Mouse (Mus musculus) CH12.LX (cell line): ENCODE measurements around the gene Map2k5.

Experiments used
- BHLHE40 ChIP-seq: IDR thresholded peaks from 2 replicates; pipeline ENCODE4 v1.6.1; 2011; ENCODE audit warnings: mild to moderate bottlenecking, low read depth, low read length, improper control_type of control experiment
- CHD2 ChIP-seq: IDR thresholded peaks from 2 replicates; pipeline ENCODE4 v1.6.1; 2011; ENCODE audit warnings: low read length, improper control_type of control experiment
- CTCF ChIP-seq, 2 experiments: IDR thresholded peaks in 1 of 2; conservative IDR thresholded peaks in 1 of 2; 2 replicates each; pipeline ENCODE4 v1.5.1; 2011 to 2012; ENCODE audit warnings: low read depth in 2 of 2, low read length in 2 of 2, improper control_type of control experiment in 1 of 2, inconsistent platforms in 1 of 2, mild to moderate bottlenecking in 1 of 2, moderate library complexity in 1 of 2
- E2F4 ChIP-seq: IDR thresholded peaks from 2 replicates; pipeline ENCODE4 v1.6.1; 2011; ENCODE audit warnings: low read depth, low read length, improper control_type of control experiment; ENCODE audit not compliant: insufficient replicate concordance
- ETS1 ChIP-seq: conservative IDR thresholded peaks from 2 replicates; pipeline ENCODE4 v1.6.1; 2012; ENCODE audit warnings: low read depth, mild to moderate bottlenecking, inconsistent platforms, low read length, improper control_type of control experiment, moderate library complexity
- HCFC1 ChIP-seq: IDR thresholded peaks from 2 replicates; pipeline ENCODE4 v1.6.1; 2012; ENCODE audit warnings: low read depth, mild to moderate bottlenecking, inconsistent platforms, low read length, improper control_type of control experiment
- MAX ChIP-seq: IDR thresholded peaks from 2 replicates; pipeline ENCODE4 v1.6.1; 2011; ENCODE audit warnings: low read length, improper control_type of control experiment
- POLR2A ChIP-seq: IDR thresholded peaks from 2 replicates; pipeline ENCODE4 v1.6.1; 2011; ENCODE audit warnings: low read depth, mild to moderate bottlenecking, improper control_type of control experiment, low read length
- POLR2AphosphoS2 ChIP-seq: IDR thresholded peaks from 2 replicates; pipeline ENCODE4 v1.6.1; 2011; ENCODE audit warnings: low read depth, low read length, improper control_type of control experiment
- RAD21 ChIP-seq: IDR thresholded peaks from 2 replicates; pipeline ENCODE4 v1.6.1; 2011; ENCODE audit warnings: low read depth, mild to moderate bottlenecking, low read length, improper control_type of control experiment, moderate library complexity
- USF1 ChIP-seq: IDR thresholded peaks from 2 replicates; pipeline ENCODE4 v1.6.1; 2014; ENCODE audit warnings: low read depth, mild to moderate bottlenecking, inconsistent platforms, low read length, improper control_type of control experiment
- USF2 ChIP-seq: conservative IDR thresholded peaks from 2 replicates; pipeline ENCODE4 v1.6.1; 2011; ENCODE audit warnings: low read depth, low read length, improper control_type of control experiment
- ZC3H11A ChIP-seq: IDR thresholded peaks from 2 replicates; pipeline ENCODE4 v1.6.1; 2012; ENCODE audit warnings: low read depth, mild to moderate bottlenecking, inconsistent platforms, low read length, improper control_type of control experiment
- ZMIZ1 ChIP-seq: IDR thresholded peaks from 2 replicates; pipeline ENCODE4 v1.6.1; 2012; ENCODE audit warnings: low read depth, mild to moderate bottlenecking, inconsistent platforms, low read length, improper control_type of control experiment

GRCm38 (mm10) chr9:63196114-63196682 lies 181.5 kb downstream of the Map2k5 start:
- TF ChIP-seq CTCF (conservative IDR thresholded peaks at IDR 0.05 in 1 of 2, IDR thresholded peaks at IDR 0.05 in 1 of 2; ENCODE audit: low read depth in 2 of 2, low read length in 2 of 2), result no peak
- no peak for TF ChIP-seq MAX
- TF ChIP-seq POLR2AphosphoS2, result no peak
- no peak for TF ChIP-seq POLR2A
- no peak for TF ChIP-seq ZMIZ1
- TF ChIP-seq ETS1, result no peak
- TF ChIP-seq USF1, result no peak
- no peak for TF ChIP-seq CHD2
- TF ChIP-seq E2F4, result no peak
- no peak for TF ChIP-seq RAD21
- TF ChIP-seq BHLHE40, result no peak
- TF ChIP-seq USF2, result no peak
- TF ChIP-seq HCFC1, result no peak
- no peak for TF ChIP-seq ZC3H11A
